Mouse (Mus musculus): Measurements from ENCODE around the gene Rap1b. TPM values are rescaled to one million over a fixed set of nuclear protein-coding genes. Genes with fewer than 3 reads are reported as not detected.

Rap1b gene
- total and polyA plus RNA-seq, 2 experiments from 2014 or later, result 46.9 to 142 TPM

GRCm38 (mm10) chr10:117812501-117812900, 33.3 kb downstream of the Rap1b start:
- Histone ChIP-seq H3K9ac (replicated peaks; ENCODE audit: low read length) (no peak overlapping the region), H3K4me3 (ENCODE audit: low read length) (no peak overlapping the region), H3K36me3 (ENCODE audit: insufficient read depth, low read length) (peaks cover 20% of the 10 kb centered on the region; the same call in 1 of the 2 replicates), H3K4me1 (ENCODE audit: insufficient read depth, low read length) (no peaks in the 10 kb centered on the region), H3K27me3 (ENCODE audit: insufficient read depth, low read length) (no peaks in the 10 kb centered on the region), H3K9me3 (ENCODE audit: low read length) (no peaks in the 10 kb centered on the region), H3K4me2 (ENCODE audit: low read depth, low read length) (no peak overlapping the region), H3K27ac (no peak overlapping the region)
- WGBS, result 85% methylated on average over 2 of the region's 2 CpGs
- ATAC-seq (no peak), DNase-seq (ENCODE audit: low spot score) (no peak)
- no peak for TF ChIP-seq CTCF (IDR thresholded peaks at IDR 0.05; ENCODE audit: low read depth)

GRCm38 (mm10) chr10:117811555-117811954, 34.3 kb downstream of the Rap1b start:
- Histone ChIP-seq H3K9ac (replicated peaks; ENCODE audit: low read length) (no peak overlapping the region), H3K9me3 (ENCODE audit: low read length) (no peaks in the 10 kb centered on the region), H3K36me3 (ENCODE audit: insufficient read depth, low read length) (peaks cover 13% of the 10 kb centered on the region; the same call in 1 of the 2 replicates), H3K4me3 (ENCODE audit: low read length) (no peak overlapping the region), H3K27me3 (ENCODE audit: insufficient read depth, low read length) (no peaks in the 10 kb centered on the region), H3K27ac (no peak overlapping the region), H3K4me1 (ENCODE audit: insufficient read depth, low read length) (no peaks in the 10 kb centered on the region), H3K4me2 (ENCODE audit: low read depth, low read length) (no peak overlapping the region)
- DNase-seq (ENCODE audit: low spot score), result no peak
- WGBS, result 96% methylated on average over 8 of the region's 8 CpGs
- no peak for ATAC-seq
- no peak for TF ChIP-seq CTCF (IDR thresholded peaks at IDR 0.05; ENCODE audit: low read depth)

GRCm38 (mm10) chr10:117810506-117810905, 35.3 kb downstream of the Rap1b start:
- H3K4me2 ChIP-seq (ENCODE audit: low read depth, low read length), result no peak overlapping the region
- H3K27ac ChIP-seq, result no peak overlapping the region
- TF ChIP-seq CTCF (IDR thresholded peaks at IDR 0.05; ENCODE audit: low read depth), result no peak
- ATAC-seq (no peak), DNase-seq (ENCODE audit: low spot score) (no peak)
- no peak overlapping the region for H3K9ac ChIP-seq (replicated peaks; ENCODE audit: low read length)
- H3K4me1 ChIP-seq (ENCODE audit: insufficient read depth, low read length), result no peaks in the 10 kb centered on the region
- H3K9me3 ChIP-seq (ENCODE audit: low read length), result no peaks in the 10 kb centered on the region
- 78% methylated on average over 11 of the region's 11 CpGs for WGBS
- no peaks in the 10 kb centered on the region for H3K27me3 ChIP-seq (ENCODE audit: insufficient read depth, low read length)
- peaks cover 10% of the 10 kb centered on the region; the same call in 1 of the 2 replicates for H3K36me3 ChIP-seq (ENCODE audit: insufficient read depth, low read length)
- H3K4me3 ChIP-seq (ENCODE audit: low read length), result no peak overlapping the region

DNA sequence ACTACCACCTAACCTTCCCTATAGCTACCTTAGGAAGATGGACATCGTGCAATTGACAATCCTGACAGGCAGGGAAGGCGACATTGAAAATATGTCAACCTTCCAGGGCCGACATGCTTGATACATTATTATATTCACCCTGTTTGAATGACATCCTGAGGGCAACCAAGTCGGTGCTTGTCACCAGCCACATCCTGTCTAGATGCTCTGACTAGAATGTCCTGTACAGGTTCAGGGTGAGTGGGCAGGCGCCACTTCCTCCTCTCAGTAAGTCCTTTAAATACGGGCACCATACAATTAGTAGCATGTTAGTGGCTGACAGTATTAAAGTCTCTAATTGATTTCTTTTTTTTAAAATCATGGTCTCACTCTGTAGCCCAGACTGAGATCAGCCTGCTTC, 37.8 kb downstream of the Rap1b start:
- DNase-seq (ENCODE audit: low spot score) (no peak), ATAC-seq (no peak)
- Histone ChIP-seq H3K27ac (no peak overlapping the region), H3K4me3 (ENCODE audit: low read length) (no peak overlapping the region), H3K36me3 (ENCODE audit: insufficient read depth, low read length) (peaks cover 5% of the 10 kb centered on the region; the same call in 1 of the 2 replicates), H3K4me2 (ENCODE audit: low read depth, low read length) (no peak overlapping the region), H3K9ac (replicated peaks; ENCODE audit: low read length) (no peak overlapping the region), H3K27me3 (ENCODE audit: insufficient read depth, low read length) (no peaks in the 10 kb centered on the region), H3K9me3 (ENCODE audit: low read length) (no peaks in the 10 kb centered on the region), H3K4me1 (ENCODE audit: insufficient read depth, low read length) (no peaks in the 10 kb centered on the region)
- no peak for TF ChIP-seq CTCF (IDR thresholded peaks at IDR 0.05; ENCODE audit: low read depth)
- 86% methylated on average over 6 of the region's 6 CpGs for WGBS

- Histone ChIP-seq H3K4me2 (ENCODE audit: low read depth, low read length) (no peak overlapping the region), H3K9me3 (ENCODE audit: low read length) (no peaks in the 10 kb centered on the region), H3K36me3 (ENCODE audit: insufficient read depth, low read length) (no peaks in the 10 kb centered on the region), H3K4me1 (ENCODE audit: insufficient read depth, low read length) (no peaks in the 10 kb centered on the region), H3K27ac (no peak overlapping the region), H3K4me3 (ENCODE audit: low read length) (no peak overlapping the region), H3K9ac (replicated peaks; ENCODE audit: low read length) (no peak overlapping the region), H3K27me3 (ENCODE audit: insufficient read depth, low read length) (no peaks in the 10 kb centered on the region)
- DNase-seq (ENCODE audit: low spot score), result no peak
- no peak for ATAC-seq
- 50% methylated on average over 9 of the region's 9 CpGs for WGBS
- TF ChIP-seq CTCF (IDR thresholded peaks at IDR 0.05; ENCODE audit: low read depth), result no peak
These were observed 39.9 kb downstream of the Rap1b start for GRCm38 (mm10) chr10:117805919-117806318.

GRCm38 (mm10) chr10:117803870-117804850, 41.7 kb downstream of the Rap1b start:
- Histone ChIP-seq H3K9ac (replicated peaks; ENCODE audit: low read length) (no peak overlapping the region), H3K4me2 (ENCODE audit: low read depth, low read length) (no peak overlapping the region), H3K4me3 (ENCODE audit: low read length) (no peak overlapping the region), H3K27me3 (ENCODE audit: insufficient read depth, low read length) (no peaks in the 10 kb centered on the region), H3K4me1 (ENCODE audit: insufficient read depth, low read length) (no peaks in the 10 kb centered on the region), H3K9me3 (ENCODE audit: low read length) (no peaks in the 10 kb centered on the region), H3K36me3 (ENCODE audit: insufficient read depth, low read length) (no peaks in the 10 kb centered on the region), H3K27ac (no peak overlapping the region)
- TF ChIP-seq CTCF (IDR thresholded peaks at IDR 0.05; ENCODE audit: low read depth), result no peak
- ATAC-seq, result no peak
- WGBS, result 90% methylated on average over 31 of the region's 31 CpGs
- no peak for DNase-seq (ENCODE audit: low spot score)

DNA sequence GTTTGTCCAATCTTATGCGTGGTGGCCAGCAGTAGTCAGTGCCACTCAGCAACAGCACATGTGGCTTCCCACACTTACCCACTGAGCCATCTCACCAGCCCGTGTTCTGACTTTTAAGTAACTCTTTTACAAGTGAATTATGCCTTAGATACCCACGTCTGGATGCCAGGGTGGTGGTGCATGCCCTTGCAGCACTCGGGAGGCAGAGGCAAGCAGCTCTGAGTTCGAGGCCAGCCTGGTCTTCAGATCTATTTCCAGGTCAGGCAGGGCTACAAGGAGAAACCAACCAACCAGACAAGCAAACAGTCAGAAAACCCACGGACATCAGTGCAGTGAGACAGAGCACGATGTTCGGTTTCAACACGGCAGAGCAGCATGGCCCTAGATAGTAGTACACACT, 43.9 kb downstream of the Rap1b start:
- Histone ChIP-seq H3K4me3 (ENCODE audit: low read length) (no peak overlapping the region), H3K4me1 (ENCODE audit: insufficient read depth, low read length) (no peaks in the 10 kb centered on the region), H3K9ac (replicated peaks; ENCODE audit: low read length) (no peak overlapping the region), H3K36me3 (ENCODE audit: insufficient read depth, low read length) (no peaks in the 10 kb centered on the region), H3K4me2 (ENCODE audit: low read depth, low read length) (no peak overlapping the region), H3K27ac (no peak overlapping the region), H3K9me3 (ENCODE audit: low read length) (no peaks in the 10 kb centered on the region), H3K27me3 (ENCODE audit: insufficient read depth, low read length) (no peaks in the 10 kb centered on the region)
- WGBS, result 93% methylated on average over 9 of the region's 9 CpGs
- TF ChIP-seq CTCF (IDR thresholded peaks at IDR 0.05; ENCODE audit: low read depth), result no peak
- ATAC-seq, result no peak
- no peak for DNase-seq (ENCODE audit: low spot score)

Measured in hindbrain, postnatal 0 days (tissue).